Mouse (Mus musculus): ENCODE measurements at regions not wholly inside any gene's neighbourhood (a gene's known extent, or its start where the extent isn't known, plus 50 kb on each side); places are given as distances from the start of the nearest gene placed in this dataset.

GRCm38 (mm10) chr13:53726031-53726430 lies 253.2 kb upstream of the Msx2 start:
- intact Hi-C loops (cut with DNase I), result no loop called here

GRCm38 (mm10) chr13:53722881-53723280 lies 250.0 kb upstream of the Msx2 start:
- intact Hi-C loops (cut with DNase I), result no loop called here
- DNase-seq (ENCODE audit: low spot score), result no peak

More at GRCm38 (mm10) chr13:53726031-53726430, 253.2 kb upstream of the Msx2 start:
- DNase-seq (ENCODE audit: low spot score), result no peak

- intact Hi-C loops (cut with DNase I), result no loop called here
- DNase-seq (ENCODE audit: low spot score), result no peak
Measured at GRCm38 (mm10) chr13:53721038-53721463, 248.2 kb upstream of the Msx2 start.

DNA sequence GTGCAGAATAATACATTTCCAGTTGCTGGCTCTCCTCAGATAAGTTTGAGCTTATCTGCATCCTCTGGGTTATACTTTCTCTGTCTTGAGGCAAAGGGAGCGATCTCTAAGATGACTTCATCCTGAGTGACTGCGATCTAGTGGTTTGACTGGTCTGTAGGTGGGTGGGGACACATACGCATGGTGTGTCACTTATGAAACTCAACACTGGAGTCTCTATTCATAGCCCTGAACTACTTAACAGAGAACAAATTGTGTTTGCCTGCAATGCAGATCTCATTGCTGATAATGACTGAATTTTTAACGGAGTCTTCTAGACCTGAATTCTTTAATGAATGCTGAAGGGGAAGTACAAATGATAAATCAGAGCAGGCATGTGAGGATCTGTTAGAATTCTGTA lies 244.7 kb upstream of the Msx2 start:
- DNase-seq (ENCODE audit: low spot score), result no peak
- intact Hi-C loops (cut with DNase I), result no loop called here

- DNase-seq (ENCODE audit: low spot score), result no peak
- intact Hi-C loops (cut with DNase I), result no loop called here
Measured at GRCm38 (mm10) chr13:53717086-53717485, 244.2 kb upstream of the Msx2 start.

DNA sequence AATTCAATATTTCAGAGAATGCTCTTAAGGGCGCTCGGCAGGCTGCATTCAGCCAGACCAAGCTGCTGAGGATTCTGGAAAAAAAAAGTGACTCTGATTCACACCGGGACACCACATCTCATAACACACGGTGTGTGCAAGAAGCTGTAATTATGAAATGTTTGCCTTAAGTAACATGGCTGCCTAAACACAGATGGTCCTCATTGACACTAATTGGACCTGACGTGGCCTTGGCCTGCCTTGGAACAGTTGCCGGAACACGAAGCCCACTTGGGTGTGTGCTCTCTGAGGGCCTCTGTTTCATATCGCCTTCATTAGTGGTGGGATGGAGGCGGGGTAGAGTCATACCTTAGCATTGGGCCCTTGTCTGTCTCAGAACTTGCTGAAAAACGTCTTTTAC lies 236.2 kb upstream of the Msx2 start:
- intact Hi-C loops (cut with DNase I), result no loop called here
- DNase-seq (ENCODE audit: low spot score), result no peak

GRCm38 (mm10) chr13:53707548-53707947 lies 234.7 kb upstream of the Msx2 start:
- DNase-seq (ENCODE audit: low spot score), result no peak
- intact Hi-C loops (cut with DNase I), result no loop called here

- no peak for DNase-seq (ENCODE audit: low spot score)
- intact Hi-C loops (cut with DNase I), result no loop called here
Measured at GRCm38 (mm10) chr13:53704104-53704503, 231.2 kb upstream of the Msx2 start.

DNA sequence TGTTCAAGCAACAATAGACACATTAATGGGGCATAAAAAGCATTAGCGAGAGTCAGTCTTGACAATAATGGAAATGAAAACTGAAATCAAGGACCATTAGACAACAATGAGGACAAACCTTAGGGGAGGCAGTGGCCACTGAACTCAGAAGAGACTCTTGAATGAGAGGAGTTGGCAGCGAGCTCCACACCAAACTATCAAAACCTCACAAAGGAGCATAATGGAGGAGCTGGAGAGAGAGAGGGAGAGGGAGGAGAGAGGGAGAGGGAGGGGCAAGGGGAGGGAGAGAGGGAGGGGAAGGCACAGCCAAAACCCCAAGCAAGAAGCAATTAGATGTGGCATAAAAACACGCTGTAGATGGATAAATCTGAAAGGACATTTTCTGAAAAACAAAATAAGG lies 227.4 kb upstream of the Msx2 start:
- intact Hi-C loops (cut with DNase I), result no loop called here
- DNase-seq (ENCODE audit: low spot score), result no peak

DNA sequence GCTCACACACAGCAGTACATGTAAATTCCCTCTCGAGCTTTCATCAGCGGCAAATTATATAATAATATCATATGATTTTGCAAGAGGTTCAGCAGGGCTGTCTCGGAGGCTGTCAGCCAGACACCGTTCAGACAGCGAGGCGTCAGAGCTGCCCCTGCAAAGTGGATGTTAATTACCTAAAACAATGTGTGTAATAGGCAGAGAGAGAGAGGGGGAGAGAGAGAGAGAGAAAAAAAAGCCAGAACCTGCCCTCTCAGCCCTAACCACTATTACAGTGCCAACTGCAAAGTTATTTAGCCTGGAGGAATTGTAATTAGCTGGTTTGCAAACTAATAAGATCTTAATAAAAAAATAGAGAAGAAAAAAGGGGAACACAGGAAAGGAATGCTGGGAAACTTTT lies 225.1 kb upstream of the Msx2 start:
- DNase-seq (ENCODE audit: low spot score), result no peak
- intact Hi-C loops (cut with DNase I), result no loop called here

DNA sequence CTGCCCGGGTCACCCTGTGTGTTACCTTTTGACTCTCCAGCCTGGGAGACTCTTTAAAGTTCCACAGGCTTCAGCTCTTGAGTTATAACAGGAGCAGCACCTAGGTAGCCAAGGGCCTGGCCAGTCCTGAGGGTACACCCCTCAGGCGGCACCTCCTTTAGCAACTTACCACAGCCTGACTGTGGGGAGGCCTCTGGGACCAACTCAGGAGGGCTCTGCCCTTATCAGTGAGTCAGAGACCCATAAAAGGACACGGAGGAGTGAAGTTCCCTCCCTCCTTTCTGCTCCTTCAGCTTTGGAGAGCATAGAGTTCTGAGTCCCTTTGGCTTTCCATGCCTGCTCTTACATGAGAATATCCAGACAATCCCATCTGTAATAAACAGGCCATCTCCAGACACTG lies 222.5 kb upstream of the Msx2 start:
- DNase-seq (ENCODE audit: low spot score), result no peak

DNA sequence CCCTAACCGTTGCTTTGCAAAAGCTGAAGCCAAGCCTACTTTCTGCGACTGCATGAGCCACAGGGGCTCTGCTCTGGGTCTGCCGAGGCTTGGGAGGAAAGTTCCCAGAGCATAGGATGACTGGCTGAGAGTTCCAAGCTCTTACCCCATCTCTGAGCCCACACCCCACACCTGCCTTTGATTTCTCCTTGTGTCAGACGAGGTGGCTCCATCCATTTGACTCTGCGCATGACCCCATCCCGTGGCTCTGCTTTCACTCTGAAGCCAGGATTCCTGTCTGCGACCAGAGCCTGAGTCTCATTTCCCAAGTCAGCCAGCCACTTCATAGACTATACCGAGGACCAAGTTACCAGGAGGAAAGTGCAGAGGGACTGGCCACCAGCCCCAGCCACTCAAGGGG lies 216.1 kb upstream of the Msx2 start:
- intact Hi-C loops (cut with DNase I), result loop anchor here (2.0 to 5.0 kb wide), 3 partner anchors 72 to 247 kb away; no protein-coding TSS in a partner anchor
- DNase-seq (ENCODE audit: low spot score), result no peak

More for the DNA sequence above, 222.5 kb upstream of the Msx2 start:
- intact Hi-C loops (cut with DNase I), result no loop called here

DNA sequence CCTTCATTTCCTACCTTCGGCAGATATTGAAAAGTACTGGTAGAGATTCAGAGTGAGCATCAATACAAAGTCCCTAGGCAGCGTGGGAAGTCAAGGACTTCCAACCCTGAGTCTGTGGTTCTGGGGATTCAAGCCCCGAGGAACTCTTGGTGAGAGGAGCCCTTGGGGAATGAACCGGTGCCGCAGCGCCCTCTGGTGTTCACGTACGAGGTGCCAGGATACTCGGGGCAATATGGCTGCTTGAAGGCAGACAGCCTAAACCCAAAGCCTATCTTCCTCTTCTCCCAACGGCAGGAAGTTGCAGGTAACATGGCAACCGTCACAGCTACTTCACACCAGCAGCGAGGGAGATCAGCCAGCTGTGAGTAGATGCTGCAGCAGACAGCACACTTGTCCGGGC lies 215.6 kb upstream of the Msx2 start:
- DNase-seq (ENCODE audit: low spot score), result peak; percentile 14
- intact Hi-C loops (cut with DNase I), result loop anchor here (2.0 to 5.0 kb wide), 3 partner anchors 72 to 246 kb away; no protein-coding TSS in a partner anchor

DNA sequence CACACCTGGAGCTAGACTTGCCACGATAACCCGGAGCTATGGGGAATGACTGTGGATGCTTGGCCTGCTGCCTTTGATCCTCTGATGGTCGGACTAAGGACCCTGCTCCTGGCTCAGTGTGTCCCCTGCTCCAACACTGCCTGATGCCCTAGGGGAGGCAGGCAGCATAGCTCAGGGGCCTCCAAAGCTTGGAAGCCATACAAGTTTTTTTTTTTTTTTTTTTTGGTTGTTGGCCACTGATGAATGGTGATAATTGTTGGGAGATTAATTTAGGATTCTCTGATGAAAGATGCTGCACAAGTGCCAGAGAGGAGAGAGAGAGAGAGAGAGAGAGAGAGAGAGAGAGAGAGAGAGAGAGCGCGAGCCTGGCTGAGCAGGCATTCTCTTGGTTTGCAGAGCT lies 211.6 kb upstream of the Msx2 start:
- DNase-seq (ENCODE audit: low spot score), result no peak
- intact Hi-C loops (cut with DNase I), result no loop called here

- intact Hi-C loops (cut with DNase I), result no loop called here
- DNase-seq (ENCODE audit: low spot score), result no peak
Measured at GRCm38 (mm10) chr13:53677187-53677586, 204.3 kb upstream of the Msx2 start.

DNA sequence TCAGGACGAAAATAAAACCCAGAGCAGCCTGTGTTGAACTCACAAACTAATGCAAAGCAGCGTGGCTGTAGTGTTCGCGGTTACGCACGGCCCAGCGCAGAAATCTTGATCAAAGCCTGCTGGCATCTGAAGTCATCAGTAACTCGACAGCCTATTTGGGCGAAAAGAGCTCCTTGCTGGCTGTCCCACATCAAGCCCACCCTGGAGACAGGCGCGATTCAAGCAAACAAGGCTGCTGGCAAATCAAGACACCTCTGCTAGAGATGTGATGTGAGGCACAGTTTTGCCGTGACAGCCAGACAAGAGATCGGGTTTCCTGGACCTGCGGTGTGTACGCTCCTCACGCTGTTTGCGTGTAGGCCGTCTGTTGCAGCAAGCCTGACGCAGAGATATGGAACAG lies 197.5 kb upstream of the Msx2 start:
- intact Hi-C loops (cut with DNase I), result no loop called here
- DNase-seq (ENCODE audit: low spot score), result no peak

DNA sequence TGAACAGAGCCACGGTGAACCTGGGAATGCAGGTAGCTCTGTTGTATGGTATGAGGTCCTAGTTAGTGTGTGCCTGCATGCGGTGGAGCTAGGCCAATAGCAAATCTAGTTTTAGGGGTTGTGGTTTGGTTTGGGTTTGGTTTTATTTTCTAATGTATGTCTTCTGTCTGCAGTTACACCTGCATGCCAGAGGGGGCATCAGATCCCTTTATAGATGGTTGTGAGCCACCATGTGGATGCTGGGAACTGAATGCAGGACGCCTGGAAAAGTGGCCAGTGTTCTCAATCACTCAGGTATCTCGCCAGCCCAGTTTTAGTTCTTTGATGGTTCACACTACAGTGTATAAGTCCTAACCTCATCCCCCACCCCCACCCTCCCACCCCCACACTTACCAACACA lies 194.6 kb upstream of the Msx2 start:
- no peak for DNase-seq (ENCODE audit: low spot score)
- intact Hi-C loops (cut with DNase I), result no loop called here

- intact Hi-C loops (cut with DNase I), result no loop called here
Measured at GRCm38 (mm10) chr13:53665592-53665991, 192.7 kb upstream of the Msx2 start.

DNA sequence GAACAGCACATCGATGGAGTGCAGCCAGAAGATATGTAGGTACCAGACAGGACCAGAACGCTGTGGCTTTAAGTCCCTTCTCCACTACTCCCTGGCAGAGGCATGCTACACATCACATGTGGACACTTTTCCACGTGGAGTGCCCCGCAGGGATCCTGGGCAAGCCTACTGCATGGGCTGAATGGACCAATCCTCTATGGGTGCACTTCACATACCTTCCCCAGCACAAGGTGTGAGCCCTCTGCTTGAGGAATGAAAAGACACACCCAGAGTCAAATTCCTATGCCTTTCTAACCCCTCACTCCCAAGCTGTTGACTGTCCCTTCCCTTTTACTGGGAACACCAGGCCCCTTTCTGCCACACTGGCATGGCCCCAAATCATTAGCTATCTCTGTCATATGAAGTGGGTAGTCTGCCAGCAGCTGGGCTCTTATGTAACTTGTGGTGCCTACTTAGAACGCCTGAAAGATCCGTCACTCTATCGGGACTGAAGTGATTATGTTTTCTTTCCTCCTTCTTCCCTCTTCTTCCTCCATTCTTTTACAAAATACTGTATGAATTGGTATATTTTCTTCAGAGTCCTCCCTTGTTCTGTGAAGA lies 191.9 kb upstream of the Msx2 start:
- no peak for DNase-seq (ENCODE audit: low spot score)

More at GRCm38 (mm10) chr13:53665592-53665991, 192.7 kb upstream of the Msx2 start:
- DNase-seq (ENCODE audit: low spot score), result no peak

GRCm38 (mm10) chr13:53652826-53653225 lies 180.0 kb upstream of the Msx2 start:
- DNase-seq (ENCODE audit: low spot score), result no peak
- intact Hi-C loops (cut with DNase I), result no loop called here

More for the DNA sequence above, 191.9 kb upstream of the Msx2 start:
- intact Hi-C loops (cut with DNase I), result no loop called here

- no peak for DNase-seq (ENCODE audit: low spot score)
- intact Hi-C loops (cut with DNase I), result no loop called here
Measured at GRCm38 (mm10) chr13:53648353-53648752, 175.5 kb upstream of the Msx2 start.

DNA sequence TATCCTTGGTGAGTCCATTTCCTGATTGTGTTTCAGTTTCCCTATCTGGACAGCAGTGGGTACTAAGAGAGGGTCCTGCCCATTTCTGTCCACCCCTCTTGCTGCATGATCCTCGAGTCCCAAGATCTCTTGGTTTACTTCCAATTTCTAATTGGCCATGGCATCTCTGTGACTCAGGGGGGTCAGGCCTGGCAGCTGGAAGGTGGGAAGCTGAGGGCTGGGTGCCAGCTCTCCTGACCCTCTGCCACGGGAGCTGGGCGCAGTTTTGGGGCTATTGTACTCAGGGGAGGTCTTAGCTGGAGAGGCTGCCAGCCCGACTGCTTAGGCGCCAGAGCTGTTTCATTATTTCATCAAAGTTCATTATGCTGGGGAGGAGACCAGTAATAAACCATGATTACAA lies 169.7 kb upstream of the Msx2 start:
- DNase-seq (ENCODE audit: low spot score), result no peak
- intact Hi-C loops (cut with DNase I), result no loop called here

Data from heart, postnatal 25 days (tissue).